Mouse (Mus musculus) cerebellum, adult 2 months (tissue): ENCODE data around the gene Zdhhc17.

ENCODE experiments used
- CTCF ChIP-seq: fragments of 200-500 bp; IDR thresholded peaks from 2 replicates; pipeline ENCODE4 v1.5.1; 2011; ENCODE audit warnings: low read depth, mild to moderate bottlenecking, control low read depth, low read length, moderate library complexity, borderline replicate concordance; ENCODE audit not compliant: insufficient read depth
- POLR2A ChIP-seq: fragments of 200-500 bp; IDR thresholded peaks from 2 replicates; pipeline ENCODE4 v1.6.1; 2011; ENCODE audit warnings: low read length, control low read depth, borderline replicate concordance; ENCODE audit not compliant: insufficient read depth

GRCm38 (mm10) chr10:111051606-111052005 is 41.7 kb upstream of the Zdhhc17 start:
- TF ChIP-seq POLR2A: no peak
- no peak for TF ChIP-seq CTCF
